Mouse (Mus musculus) kidney, adult 11 months (tissue): ENCODE measurements at regions not wholly inside any gene's neighbourhood (a gene's known extent, or its start where the extent isn't known, plus 50 kb on each side); places are given as distances from the start of the nearest gene placed in this dataset.

Experiments used
- DNase-seq: peaks from one replicate; pipeline ENCODE4 v3.0.0; 2022

GRCm38 (mm10) chr15:56425986-56426385, 1051.4 kb downstream of the Slc22a22 start:
- no peak for DNase-seq

GRCm38 (mm10) chr15:56420681-56421080, 1056.7 kb downstream of the Slc22a22 start:
- no peak for DNase-seq

GRCm38 (mm10) chr15:56391982-56392381, 1085.4 kb downstream of the Slc22a22 start:
- no peak for DNase-seq

GRCm38 (mm10) chr15:56378511-56378910, 1098.9 kb downstream of the Slc22a22 start:
- DNase-seq, result no peak

GRCm38 (mm10) chr15:56350903-56351302, 1126.5 kb downstream of the Slc22a22 start:
- DNase-seq, result no peak

- DNase-seq, result no peak
Observed at GRCm38 (mm10) chr15:56346111-56346510, 1131.3 kb downstream of the Slc22a22 start.

GRCm38 (mm10) chr15:56344973-56345372, 1132.5 kb downstream of the Slc22a22 start:
- DNase-seq, result no peak

GRCm38 (mm10) chr15:56344304-56344932, 1133.0 kb downstream of the Slc22a22 start:
- DNase-seq, result no peak

GRCm38 (mm10) chr15:56337879-56338278, 1139.5 kb downstream of the Slc22a22 start:
- DNase-seq, result no peak

- peak; percentile 7 for DNase-seq
Observed at GRCm38 (mm10) chr15:56336449-56336848, 1141.0 kb downstream of the Slc22a22 start.

- no peak for DNase-seq
Observed at GRCm38 (mm10) chr15:56335011-56335410, 1142.4 kb downstream of the Slc22a22 start.

- DNase-seq, result no peak
Observed at GRCm38 (mm10) chr15:56320501-56320900, 1156.9 kb downstream of the Slc22a22 start.

GRCm38 (mm10) chr15:56294910-56295438, 1182.5 kb downstream of the Slc22a22 start:
- DNase-seq, result no peak

- DNase-seq, result peak; percentile 11
Observed at GRCm38 (mm10) chr15:56278622-56279301, 1198.7 kb downstream of the Slc22a22 start.

GRCm38 (mm10) chr15:56278006-56278405, 1199.4 kb downstream of the Slc22a22 start:
- DNase-seq, result no peak

GRCm38 (mm10) chr15:56248731-56249130, 1228.7 kb downstream of the Slc22a22 start:
- no peak for DNase-seq

- peak; percentile 1 for DNase-seq
Observed at GRCm38 (mm10) chr15:56244004-56244735, 1233.3 kb downstream of the Slc22a22 start.

- DNase-seq, result no peak
Observed at GRCm38 (mm10) chr15:56202552-56202951, 1274.9 kb downstream of the Slc22a22 start.

GRCm38 (mm10) chr15:56199336-56199735, 1278.1 kb downstream of the Slc22a22 start:
- no peak for DNase-seq

- no peak for DNase-seq
Observed at GRCm38 (mm10) chr15:56197425-56198201, 1279.8 kb downstream of the Slc22a22 start.

- no peak for DNase-seq
Observed at GRCm38 (mm10) chr15:56166236-56166635, 1311.2 kb downstream of the Slc22a22 start.

- no peak for DNase-seq
Observed at GRCm38 (mm10) chr15:56158726-56159125, 1318.7 kb downstream of the Slc22a22 start.

GRCm38 (mm10) chr15:56139451-56139850, 1338.0 kb downstream of the Slc22a22 start:
- DNase-seq, result no peak
